Mouse (Mus musculus) cerebellum, adult 18-20 months (tissue): ENCODE measurements around the gene Tmem199.
A peak's percentile ranks its signal among the peaks of the same experiment; 100 is the strongest.
"Not testable (repeated sequence)": the region's sequence is repeated elsewhere in the genome, so short reads cannot be mapped to it uniquely, and the experiment has no call there.

Experiments
- DNase-seq, 2 experiments: peaks; one replicate each; pipeline ENCODE4 v3.0.0; 2021

Tmem199 gene

DNA sequence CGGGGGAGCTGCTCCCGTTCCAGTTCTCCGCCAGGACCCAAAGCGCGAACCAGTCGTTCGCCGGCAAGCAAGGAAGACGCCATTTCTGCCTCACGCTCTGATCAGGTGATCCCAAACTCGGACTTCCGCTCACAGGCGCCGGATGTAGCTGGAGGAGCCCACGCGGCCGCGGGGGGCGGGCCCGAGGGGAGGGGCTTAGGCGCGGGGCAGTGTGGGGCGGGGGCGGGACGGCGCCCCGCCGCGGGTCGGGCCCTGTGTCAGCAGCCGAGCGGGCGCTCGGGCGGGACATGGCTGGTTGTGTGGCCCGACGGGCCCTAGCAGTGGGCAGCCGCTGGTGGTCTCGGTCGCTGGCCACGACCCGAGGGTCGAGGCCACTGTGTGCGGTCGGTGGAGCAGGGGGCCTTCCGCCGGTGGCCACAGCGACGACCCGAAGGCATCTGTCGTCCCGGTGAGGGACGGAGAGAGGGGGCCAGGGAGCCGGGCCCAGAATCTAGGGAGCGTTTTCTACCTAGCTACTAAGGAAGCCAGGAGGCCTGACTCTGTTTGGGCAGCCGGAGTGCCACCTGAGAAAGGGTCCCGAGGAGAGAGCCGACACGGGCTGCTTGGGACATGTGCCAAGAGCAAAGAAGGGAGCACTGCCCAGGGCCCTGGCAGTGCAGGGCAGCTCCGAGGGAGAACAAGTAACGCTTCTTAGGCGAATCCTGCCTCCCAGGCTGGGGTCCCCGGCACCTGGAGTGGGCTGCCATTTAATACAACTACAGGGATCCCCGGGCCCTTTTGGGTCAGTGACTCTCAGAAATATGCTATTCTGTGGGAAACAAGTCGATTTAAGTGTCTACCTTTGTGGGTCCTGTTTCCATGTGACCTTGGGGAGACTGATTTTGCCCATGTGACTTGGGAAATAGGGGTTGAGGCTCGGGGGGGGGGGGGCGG lies at the start of gene Tmem199, which contains the start of gene Poldip2:
Tmem199 (minus strand) TSS at position 148 of the 933 bp plus-strand sequence.
Poldip2 (plus strand) TSS at position 169 of the 933 bp plus-strand sequence.
- peak; percentile 89 to 91 for DNase-seq

DNA sequence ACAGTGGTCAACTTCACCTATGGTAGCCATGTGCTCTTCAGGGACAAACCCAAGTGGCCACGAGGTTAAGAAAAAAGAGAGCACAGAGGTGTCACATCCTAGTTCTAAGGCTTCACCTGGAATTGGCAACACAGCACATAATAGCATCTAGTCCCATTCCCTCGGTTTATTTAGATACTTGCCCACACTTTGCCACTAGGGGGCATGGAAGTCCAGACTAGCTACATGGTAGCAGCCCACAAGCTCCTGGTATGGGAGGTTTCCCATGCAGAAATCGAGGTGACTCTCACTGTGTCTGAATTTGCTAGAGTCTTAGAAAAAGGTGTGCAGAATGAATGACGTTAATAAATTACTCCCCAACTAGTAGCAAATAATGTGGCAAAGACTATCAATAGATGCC lies 48.5 kb upstream of the Tmem199 start:
- DNase-seq, result peak; percentile 74 to 78

GRCm38 (mm10) chr11:78557241-78557640 lies 45.3 kb upstream of the Tmem199 start:
- no peak for DNase-seq

DNA sequence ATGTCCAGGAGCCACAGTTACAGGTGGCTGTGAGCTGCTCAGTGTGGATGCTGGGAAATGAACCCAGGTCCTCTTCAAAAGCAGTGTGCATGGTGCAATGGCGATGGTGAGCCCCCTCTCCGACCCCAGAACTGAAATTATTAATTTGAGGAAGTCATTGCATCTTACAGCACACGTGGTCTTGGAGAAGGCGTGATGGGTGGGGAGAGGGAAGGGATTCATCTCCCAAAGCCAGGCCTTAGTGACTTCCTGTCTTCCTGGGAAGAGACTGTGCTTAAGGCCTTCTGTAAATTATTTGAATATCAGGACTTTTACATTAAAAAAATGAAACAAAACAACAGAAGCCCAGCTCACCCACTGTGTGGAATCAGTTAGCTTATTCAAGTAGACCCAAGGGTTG lies 44.1 kb upstream of the Tmem199 start:
- DNase-seq, result no peak

- no peak for DNase-seq
Observed at GRCm38 (mm10) chr11:78555623-78556022, 43.7 kb upstream of the Tmem199 start.

- no peak for DNase-seq
Observed at GRCm38 (mm10) chr11:78551059-78551398, 39.1 kb upstream of the Tmem199 start.

DNA sequence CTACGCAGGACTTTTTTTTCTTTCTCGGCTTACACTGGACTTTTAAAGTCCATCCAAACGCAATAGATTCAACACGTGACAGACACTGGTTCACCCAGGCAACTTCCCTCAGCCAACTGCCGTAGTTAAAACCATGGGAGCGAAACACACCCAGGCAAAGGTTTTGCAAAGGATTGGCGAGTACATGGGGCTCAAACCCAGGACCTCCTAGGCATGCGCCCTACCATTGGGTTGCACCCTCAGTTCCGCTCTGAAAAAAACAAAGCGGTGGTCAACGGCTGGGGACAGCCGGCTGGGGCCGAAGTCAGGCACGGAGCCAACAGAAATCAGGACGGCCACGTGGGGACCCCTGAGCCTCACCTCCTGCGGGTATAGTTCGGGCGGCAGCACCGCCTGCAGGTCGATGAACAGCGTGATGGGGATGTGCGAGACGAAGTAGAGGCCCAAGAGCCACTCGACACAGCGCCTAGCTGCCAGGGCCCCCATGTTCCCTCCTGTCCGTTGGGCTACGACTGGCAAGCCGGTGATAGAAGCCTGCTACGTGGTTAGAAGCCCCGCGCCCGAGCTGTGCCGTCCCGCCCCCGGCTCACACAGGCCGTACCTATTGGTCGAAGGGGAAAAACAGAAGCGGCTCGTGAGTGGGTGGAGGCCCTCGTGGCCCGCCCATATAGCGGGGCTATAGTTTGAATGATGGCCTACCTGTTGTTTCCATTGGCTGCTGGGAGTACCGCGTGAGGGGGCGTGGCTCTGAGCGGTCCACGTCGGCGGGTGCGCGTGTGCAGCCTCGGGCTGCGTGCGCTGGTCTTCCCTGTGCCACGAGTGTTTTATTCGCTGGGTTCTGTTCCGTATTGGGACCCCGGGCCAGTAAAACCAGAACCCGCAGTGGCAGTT lies 38.4 kb upstream of the Tmem199 start, which contains the start of gene Tmem97:
Tmem97 (minus strand) TSS at position 610 of the 891 bp plus-strand sequence.
- peak; percentile 94 to 96 for DNase-seq

- DNase-seq, result no peak
Observed at GRCm38 (mm10) chr11:78549491-78549987, 37.6 kb upstream of the Tmem199 start.

DNA sequence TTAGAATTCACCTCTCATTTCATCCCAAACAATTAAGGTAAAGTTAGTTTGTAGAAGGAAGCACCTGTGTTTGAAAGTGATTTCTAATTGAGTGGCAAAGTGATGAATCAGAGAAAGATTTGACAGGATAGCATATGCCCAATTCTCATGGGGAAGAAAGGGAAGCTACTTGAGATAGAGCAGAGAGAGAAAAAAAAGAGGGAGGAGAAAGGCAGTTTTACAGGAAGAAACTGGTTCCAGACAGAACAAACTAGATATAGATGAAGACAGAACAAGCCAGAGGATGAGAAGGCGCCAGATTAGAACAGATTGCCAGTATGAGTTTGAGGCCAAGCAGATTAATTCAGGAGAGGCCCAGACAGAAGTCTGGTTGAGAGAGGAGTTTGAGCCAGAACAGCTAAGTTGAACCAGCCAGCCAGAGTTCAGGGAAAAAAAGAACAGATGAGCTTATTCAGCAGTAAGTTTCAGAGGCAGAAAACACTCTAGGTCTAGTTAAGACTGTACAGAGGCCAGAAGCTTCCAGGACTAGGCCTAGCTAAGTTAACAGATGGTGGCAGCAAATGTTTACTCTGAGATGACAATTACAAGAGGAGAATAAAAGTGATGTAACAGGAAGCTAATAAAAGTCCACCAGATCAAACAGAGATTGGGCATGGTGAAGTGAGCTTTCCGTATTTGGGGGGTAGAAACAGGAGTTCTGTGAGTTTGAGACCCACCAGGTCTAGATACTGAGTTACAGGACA lies 35.9 kb upstream of the Tmem199 start:
- no peak for DNase-seq

GRCm38 (mm10) chr11:78545181-78545580 lies 33.2 kb upstream of the Tmem199 start:
- DNase-seq, result no peak

- no peak for DNase-seq
Observed at GRCm38 (mm10) chr11:78544449-78545111, 32.6 kb upstream of the Tmem199 start.

- DNase-seq, result no peak
Observed at GRCm38 (mm10) chr11:78540358-78540757, 28.4 kb upstream of the Tmem199 start.

GRCm38 (mm10) chr11:78536690-78537084 lies 24.7 kb upstream of the Tmem199 start:
- no peak for DNase-seq

DNA sequence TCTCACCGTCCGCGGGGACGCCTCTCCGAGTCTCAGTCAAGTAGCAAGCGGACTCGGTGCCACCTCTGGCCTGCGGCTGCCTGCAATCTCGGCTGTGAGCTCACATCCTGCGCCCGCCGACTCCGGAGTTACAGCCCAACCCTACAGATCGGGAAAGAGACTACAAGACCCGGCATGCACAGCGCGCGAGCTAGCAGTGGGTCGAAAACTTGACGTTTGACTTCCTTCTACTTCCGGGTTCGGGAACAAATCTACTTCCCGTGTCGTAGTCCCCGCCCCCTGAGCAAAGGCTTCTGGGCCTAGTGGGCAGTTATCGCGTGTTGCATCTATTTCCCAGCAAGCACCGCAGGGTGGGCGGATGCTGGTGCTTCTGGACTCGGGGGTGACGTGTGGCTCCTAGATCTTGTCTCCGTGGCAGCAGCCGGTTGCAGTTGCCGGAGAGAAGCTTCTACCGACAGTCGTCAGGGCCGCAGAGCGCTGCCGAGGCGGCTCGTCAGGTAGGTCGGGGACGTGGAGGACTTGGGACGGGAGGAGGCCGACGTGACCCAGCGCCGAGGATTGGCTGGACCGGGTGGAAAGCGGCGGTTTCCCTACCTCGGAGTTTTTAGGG lies 24.2 kb upstream of the Tmem199 start, which contains the start of the genes Tnfaip1 and Ift20:
Tnfaip1 (minus strand) TSS at position 253 of the 610 bp plus-strand sequence.
Ift20 (plus strand) TSS at position 282 of the 610 bp plus-strand sequence.
- DNase-seq, result peak; percentile 96 to 100

GRCm38 (mm10) chr11:78535376-78536079 lies 23.6 kb upstream of the Tmem199 start:
- no peak for DNase-seq

DNA sequence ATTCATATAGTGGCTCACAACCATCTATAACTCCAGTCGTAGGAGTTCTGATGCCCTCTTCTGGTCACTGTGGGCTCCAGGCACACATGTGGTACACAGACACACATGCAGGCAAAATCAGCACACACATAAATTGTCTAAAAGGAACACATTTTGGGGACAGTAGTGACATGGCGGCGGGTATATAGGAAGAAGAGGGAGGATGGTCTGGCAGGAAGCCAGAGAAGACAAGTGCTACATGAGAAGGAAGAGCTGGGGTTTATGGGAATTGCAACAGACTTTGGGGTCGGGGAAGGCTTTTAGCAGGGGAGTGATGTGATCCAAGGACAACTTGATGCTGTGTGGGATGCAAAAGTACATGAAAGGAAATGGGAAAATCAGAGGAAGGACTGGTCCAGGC lies 22.5 kb upstream of the Tmem199 start:
- DNase-seq, result no peak

GRCm38 (mm10) chr11:78531515-78531914 lies 19.5 kb upstream of the Tmem199 start:
- not testable (repeated sequence) for DNase-seq

GRCm38 (mm10) chr11:78531046-78531445 lies 19.1 kb upstream of the Tmem199 start:
- DNase-seq, result no peak

- no peak for DNase-seq
Observed at GRCm38 (mm10) chr11:78530001-78530400, 18.0 kb upstream of the Tmem199 start.

DNA sequence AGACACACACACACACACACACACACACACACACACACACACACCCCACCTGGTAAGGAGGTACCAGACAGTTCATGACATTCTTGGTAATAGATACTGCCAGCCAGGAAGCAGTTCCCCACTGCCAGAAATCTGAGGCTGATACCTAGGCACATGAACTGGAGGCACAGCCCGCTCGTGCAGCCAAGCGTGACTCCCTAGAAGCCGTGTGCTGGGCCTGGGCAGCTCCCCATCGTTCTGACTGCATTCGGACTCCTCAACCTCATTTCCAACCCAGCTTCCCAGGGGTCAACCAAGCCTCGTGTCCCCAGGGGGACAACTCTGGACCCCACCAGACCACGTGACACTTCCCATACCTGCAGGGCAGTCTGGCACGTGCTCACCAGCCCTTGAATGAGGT lies 16.7 kb upstream of the Tmem199 start:
- no peak for DNase-seq

GRCm38 (mm10) chr11:78524838-78525237 lies 12.9 kb upstream of the Tmem199 start:
- no peak for DNase-seq
